Mouse (Mus musculus) heart, postnatal 14 days (tissue): ENCODE data around the gene Galnt6. TPM values are rescaled to one million over a fixed set of nuclear protein-coding genes. Genes with fewer than 3 reads are reported as not detected.

Experiments used
- DNase-seq, 2 experiments: peaks; one replicate each; pipeline ENCODE4 v3.0.0; 2021 to 2022
- intact Hi-C: fragments of 180-260 bp; cut with DNase I; formaldehyde crosslinking; loops from one replicate; pipeline ENCODE4 v1.15.1; 2025
- total RNA-seq, 2 experiments: library from RNA; stranded (reverse); gene quantifications; 2 replicates each; pipeline ENCODE4 v1.2.3; 2021

The Galnt6 gene
- total RNA-seq, 2 experiments from 2014 or later: 1.5 to 1.8 TPM

DNA sequence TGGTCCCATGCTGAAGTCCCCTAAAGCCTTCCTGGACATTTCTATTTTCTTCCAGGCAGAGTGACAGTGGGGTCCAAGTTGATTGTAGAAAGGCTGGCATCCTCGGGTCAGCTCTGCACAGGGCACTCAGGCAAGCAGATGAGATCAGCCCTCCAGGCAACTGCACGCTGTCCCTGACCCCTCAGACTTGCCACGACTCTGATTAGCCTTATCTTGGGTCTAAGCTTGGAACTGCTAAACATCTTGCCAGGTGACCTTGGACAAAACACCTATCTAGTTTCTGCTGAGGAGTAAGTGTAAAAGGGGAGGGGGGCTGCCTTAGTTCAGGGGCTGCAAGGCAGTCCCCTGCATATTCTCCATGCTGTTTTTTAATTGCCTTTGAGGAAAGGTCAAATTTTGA lies 37.2 kb downstream of the Galnt6 start:
- no peak for DNase-seq
- intact Hi-C loops: no loop called here

DNA sequence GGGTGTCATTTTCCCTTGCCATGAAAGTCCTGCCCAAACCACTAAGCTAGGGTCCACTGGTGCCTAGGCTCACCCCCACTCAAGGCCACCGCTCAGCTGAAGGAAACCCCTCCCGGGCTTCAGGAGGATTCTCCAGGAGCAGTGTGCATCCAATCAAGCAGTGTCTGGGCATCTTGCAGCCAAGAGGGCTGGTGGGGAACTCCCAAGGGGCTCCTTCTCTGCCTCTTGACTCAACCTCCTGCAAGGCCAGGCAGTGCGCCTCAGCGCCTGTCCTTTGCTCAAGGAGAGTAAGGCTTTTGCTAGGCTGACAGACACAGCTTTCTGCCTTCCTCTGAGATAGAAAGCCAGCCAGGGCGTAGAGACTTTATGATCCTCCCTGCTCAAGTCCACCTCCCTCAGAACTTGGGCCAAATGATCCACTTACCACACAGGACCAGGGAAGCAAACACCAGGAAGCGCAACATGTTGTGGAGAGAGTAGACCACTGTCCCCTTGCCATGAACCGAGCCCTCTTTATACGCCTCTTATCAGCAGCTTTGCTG lies 41.7 kb downstream of the Galnt6 start, which contains the start of gene Cela1:
Cela1 (minus strand) TSS at position 492 of the 542 bp plus-strand sequence.
- intact Hi-C loops: loop anchor here (2.0 to 10.0 kb wide), 2 partner anchors 61 to 153 kb away; no protein-coding TSS in a partner anchor
- DNase-seq: no peak

- intact Hi-C loops: loop anchor here (2.0 to 10.0 kb wide), 2 partner anchors 62 to 152 kb away; no protein-coding TSS in a partner anchor
- no peak for DNase-seq
Observed at GRCm38 (mm10) chr15:100686989-100687388, 42.2 kb downstream of the Galnt6 start.

DNA sequence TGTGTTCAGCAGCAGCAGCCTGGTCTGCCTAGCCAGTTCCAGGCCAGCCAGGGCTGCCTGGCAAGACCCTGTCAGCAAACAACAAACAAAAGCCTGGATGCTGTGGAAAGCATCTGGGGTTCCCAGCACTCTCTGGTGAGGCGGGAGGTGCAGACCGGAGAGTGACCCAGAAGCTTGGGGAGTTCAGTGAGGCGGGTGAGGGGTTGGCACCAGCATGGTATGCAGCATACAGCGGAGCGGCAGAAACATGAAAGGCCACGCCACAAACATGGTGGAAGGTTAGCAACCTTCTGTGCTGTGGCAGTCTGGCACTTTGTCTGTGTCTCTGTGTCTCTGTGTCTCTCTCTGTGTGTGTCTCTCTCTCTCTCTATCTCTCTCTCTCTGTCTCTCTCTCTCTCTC lies 42.7 kb downstream of the Galnt6 start:
- intact Hi-C loops: loop anchor here (2.0 to 10.0 kb wide), 2 partner anchors 62 to 152 kb away; no protein-coding TSS in a partner anchor

DNA sequence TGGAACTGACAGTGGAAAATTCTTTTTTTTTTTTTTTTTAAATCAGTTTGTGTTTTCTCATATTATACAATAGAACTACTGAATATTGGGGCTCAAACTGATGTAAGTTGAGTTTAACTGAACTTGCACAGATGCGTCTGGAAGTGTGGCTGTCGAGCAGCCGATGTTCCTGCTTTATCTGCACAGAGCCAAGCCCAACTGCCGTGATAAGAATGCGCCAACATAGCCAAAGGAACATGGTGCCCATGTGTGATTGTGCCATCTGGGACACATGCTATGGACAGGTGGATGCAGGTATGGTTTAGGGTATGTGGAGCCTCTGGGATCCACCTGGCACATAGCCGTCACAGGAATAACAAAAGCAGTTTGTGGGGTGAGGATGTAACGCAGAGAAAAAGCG lies 43.3 kb downstream of the Galnt6 start:
- intact Hi-C loops: loop anchor here (2.0 to 10.0 kb wide), 2 partner anchors 63 to 151 kb away; no protein-coding TSS in a partner anchor
- no peak for DNase-seq

More for the DNA sequence above, 42.7 kb downstream of the Galnt6 start:
- DNase-seq: no peak

DNA sequence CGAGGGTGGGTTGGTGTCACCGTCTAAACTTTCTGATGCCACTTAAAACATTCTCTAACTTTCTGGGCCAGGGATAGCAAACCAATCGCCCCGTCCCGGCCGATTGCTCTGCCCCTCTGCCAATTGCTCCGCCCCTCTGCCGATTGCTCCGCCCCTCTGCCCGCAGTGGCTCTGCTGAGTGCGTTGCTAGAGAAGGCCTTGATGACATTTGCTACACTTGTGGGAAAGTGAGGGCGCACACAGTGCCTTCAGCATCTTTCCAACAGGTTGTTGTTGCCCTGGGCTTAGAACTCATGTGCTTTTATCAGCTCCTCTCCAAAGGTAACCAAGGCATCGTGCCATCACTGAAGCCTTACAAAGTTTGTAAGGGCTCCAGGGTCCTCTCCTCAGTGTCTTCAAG lies 43.9 kb downstream of the Galnt6 start:
- DNase-seq: no peak
- intact Hi-C loops: loop anchor here (10.0 kb wide), 1 partner anchor 150 kb away; no protein-coding TSS in a partner anchor

DNA sequence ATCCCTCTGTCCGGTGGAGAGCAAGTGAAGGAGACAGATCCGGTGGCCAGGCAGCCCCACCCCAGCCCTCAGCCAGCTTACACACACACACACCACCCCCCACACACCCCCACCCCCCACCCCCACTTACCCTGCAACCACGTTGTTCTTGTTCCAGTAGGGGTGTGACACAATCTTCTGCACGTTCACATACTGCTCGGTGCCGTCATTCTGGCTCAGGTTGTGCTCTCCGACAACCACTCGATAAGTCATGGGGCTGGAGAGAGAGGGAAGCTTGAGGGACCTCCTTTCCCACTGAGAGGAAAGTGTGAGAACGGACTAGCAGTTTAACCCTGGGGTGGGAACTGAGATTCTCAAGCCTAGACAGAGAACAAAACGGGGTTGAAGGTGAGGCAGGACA lies 44.7 kb downstream of the Galnt6 start:
- intact Hi-C loops: loop anchor here (5.0 to 10.0 kb wide), 3 partner anchors 47 to 217 kb away; partner anchors contain the start of genes Letmd1 and Smagp
- DNase-seq: no peak

DNA sequence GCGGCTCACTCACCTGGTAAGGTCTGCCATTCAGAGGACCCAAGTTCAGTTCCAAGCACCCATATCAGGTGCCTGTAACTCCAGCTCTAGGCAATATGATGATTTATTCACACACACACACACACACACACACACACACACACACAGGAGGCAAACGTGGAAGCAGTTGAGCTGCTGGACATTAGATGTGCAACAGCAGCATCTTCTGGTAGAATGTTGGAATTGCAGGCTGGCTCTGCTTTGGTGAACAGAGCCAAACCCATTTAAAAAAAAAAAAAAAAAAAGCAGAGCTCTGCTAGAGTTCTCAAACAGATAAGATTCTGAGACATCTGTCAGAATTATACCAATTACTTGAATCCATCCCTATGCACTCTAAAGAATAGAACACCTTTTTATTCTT lies 46.1 kb downstream of the Galnt6 start:
- intact Hi-C loops: loop anchor here (2.0 to 10.0 kb wide), 4 partner anchors 46 to 216 kb away; partner anchors contain the start of genes Letmd1 and Smagp
- peak; percentile 79 to 89 for DNase-seq

DNA sequence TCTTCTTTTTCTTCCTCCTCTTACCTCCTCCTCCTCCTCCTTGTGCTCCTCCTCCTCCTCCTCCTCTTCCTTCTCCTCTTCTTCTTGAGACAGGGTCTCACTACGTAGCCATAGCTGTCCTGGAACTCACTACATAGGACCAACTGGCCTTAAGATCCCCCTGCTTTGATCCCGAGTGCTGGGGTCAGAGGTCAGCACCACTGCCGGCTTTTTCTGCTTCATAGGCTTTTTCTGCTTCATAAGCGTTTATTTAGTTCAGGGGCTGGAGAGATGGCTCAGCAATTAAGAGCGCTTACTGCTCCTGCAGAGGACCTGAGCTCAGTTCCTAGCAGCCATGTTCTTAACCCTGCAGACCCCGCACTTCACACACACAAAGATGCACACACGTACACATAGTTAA lies 47.4 kb downstream of the Galnt6 start:
- intact Hi-C loops: loop anchor here (2.0 to 10.0 kb wide), 4 partner anchors 44 to 214 kb away; partner anchors contain the start of genes Letmd1 and Smagp
- no peak for DNase-seq

GRCm38 (mm10) chr15:100680381-100680780 lies 48.8 kb downstream of the Galnt6 start:
- intact Hi-C loops: loop anchor here (5.0 to 10.0 kb wide), 3 partner anchors 43 to 213 kb away; partner anchors contain the start of genes Letmd1 and Smagp
- DNase-seq: no peak

- intact Hi-C loops: no loop called here
Observed at GRCm38 (mm10) chr15:100679005-100679404, 50.2 kb downstream of the Galnt6 start.

DNA sequence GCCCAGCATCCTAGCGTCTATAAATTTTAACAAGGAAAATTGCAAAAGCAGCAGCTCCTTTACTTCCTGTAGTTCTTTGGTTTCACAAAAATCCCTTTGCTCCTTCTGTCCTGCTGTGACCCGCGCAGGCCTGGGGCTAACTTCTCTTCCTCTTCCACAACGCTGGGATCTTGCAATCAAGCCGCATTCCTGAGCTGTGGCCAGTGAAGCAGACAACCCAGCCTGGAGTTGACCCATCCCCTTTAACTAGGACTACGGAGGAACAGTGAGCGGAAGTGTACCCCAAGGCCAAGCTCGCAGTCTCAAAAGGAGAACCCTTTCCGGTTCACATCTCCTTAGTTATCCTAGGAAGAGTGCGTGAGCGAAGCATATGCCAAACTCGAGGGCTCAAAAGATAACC lies 50.6 kb downstream of the Galnt6 start:
- intact Hi-C loops: no loop called here
- DNase-seq: no peak

More at GRCm38 (mm10) chr15:100679005-100679404, 50.2 kb downstream of the Galnt6 start:
- no peak for DNase-seq

DNA sequence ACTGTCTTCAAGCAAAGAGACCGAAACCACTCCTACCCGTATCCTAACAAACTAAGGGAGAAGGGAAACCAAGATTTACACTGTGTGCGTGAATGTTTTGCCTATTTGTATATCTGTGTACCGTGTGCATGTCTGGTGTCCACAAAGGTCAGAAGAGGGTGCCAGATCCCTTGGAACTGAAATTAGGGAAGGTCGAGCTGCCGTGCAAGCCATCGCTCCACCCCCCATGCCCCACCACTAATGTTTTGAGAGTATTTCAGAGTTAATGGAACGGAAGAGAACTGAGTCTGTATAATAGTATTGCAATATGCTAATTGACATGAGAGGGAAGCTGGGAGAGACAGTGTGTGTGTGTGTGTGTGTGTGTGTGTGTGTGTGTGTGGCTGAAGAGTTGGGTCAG lies 51.5 kb downstream of the Galnt6 start:
- DNase-seq: no peak
- intact Hi-C loops: no loop called here

GRCm38 (mm10) chr15:100676521-100676920 lies 52.7 kb downstream of the Galnt6 start:
- DNase-seq: no peak
- intact Hi-C loops: no loop called here

DNA sequence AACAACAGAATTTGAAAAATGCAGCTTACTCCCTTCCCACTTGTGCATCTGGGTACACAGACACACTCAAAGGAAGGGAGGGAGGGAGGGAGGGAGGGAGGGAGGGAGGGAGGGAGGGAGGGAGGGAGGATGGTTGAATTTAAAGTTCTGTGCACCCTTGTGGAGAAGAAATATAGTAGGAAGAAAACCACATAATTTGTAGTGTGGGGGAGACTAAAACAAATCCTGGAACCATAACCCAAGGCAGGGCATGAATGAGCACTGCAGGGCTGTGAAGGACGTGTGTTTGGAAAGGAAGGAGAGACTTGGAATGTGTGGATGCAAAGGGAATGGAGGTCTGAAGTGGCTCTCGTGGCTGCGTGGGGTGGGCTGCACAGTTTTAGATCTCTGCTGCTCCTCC lies 53.7 kb downstream of the Galnt6 start:
- intact Hi-C loops: no loop called here
- DNase-seq: no peak

- intact Hi-C loops: no loop called here
- DNase-seq: no peak
Observed at GRCm38 (mm10) chr15:100674566-100674965, 54.6 kb downstream of the Galnt6 start.

- intact Hi-C loops: no loop called here
- DNase-seq: no peak
Observed at GRCm38 (mm10) chr15:100673585-100674391, 55.4 kb downstream of the Galnt6 start.

DNA sequence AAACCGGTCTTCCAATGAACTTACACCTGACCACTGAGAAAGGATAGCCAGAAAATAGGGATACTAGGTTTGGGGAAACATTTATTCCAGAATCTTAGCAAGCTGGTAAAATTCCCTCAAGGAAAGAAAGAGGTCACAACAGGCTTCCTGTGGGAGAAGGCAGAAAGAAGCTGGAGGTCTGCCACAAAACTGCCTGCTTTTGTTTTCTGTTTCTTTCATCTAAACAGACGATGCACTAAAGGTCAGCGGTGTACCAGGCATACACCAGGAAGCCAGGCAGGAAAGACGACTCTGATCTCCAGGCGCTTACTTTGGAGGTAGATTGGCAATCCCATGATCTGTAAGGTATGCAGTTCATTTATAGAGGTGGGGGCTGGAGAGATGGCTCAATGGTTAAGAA lies 58.3 kb downstream of the Galnt6 start:
- intact Hi-C loops: no loop called here

GRCm38 (mm10) chr15:100670004-100670403 lies 59.2 kb downstream of the Galnt6 start:
- DNase-seq: no peak
- intact Hi-C loops: no loop called here

More for the DNA sequence above, 58.3 kb downstream of the Galnt6 start:
- DNase-seq: no peak

GRCm38 (mm10) chr15:100669337-100669736 lies 59.8 kb downstream of the Galnt6 start, which contains the start of gene Bin2:
Gene Bin2 (minus strand): TSS chr15:100669553.
- peak; percentile 23 to 38 for DNase-seq
- intact Hi-C loops: no loop called here
